Mouse (Mus musculus): ENCODE data around the gene Zbtb34. TPM values are rescaled to one million over a fixed set of nuclear protein-coding genes. Genes with fewer than 3 reads are reported as not detected.

The Zbtb34 gene
- polyA plus RNA-seq (2012; rRNA removed; ENCODE audit: low replicate concordance): 8.7 and 9.7 TPM in 2 replicates

DNA sequence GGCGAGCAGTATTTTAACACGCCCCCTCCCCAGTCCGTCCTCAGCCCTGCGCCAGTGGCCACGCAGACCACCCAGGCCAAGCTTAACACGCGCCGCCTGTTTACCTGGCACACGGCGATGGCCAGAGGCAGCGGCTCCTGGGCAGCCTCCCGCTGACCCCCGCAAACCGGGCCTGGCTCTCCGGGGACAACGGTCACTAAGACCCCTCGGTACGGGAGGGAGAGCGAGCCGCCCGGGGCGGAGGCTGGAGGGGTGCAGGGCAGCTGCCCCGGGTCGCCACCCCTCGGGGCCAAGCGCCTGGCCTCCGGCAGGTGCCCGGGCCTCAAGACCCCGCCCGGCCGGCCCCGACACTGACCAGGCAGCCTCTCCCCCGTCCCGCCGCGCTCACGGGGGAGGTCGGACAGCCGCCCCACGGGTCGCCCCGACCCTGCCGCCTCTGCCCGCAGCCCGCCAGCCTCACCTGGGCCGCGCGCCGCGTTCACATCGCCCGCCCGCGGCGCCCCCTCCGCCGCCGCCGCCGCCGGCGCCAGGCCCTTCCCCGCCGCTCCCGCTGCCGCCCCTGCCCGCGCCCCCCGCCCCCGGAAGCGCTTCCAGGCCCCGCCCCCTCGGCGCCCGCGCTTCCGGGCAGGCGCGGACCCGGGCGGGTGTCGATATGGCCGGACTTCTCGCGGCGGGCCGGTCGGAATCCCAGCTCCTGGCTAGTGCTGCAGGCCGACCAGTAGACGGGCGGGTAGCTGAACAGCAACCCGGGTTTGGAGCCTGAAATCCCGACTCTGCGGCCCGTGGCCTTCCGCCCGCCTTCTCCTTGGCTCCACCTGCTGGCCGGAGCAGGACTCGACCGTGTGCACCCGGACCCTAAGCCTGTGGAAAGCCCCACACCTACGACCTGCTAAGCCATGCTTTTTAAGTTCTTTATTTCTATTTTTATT, at the start of gene Zbtb34:
Gene Zbtb34, minus strand, starts transcription at position 554 of the 929 bp plus-strand sequence.

DNA sequence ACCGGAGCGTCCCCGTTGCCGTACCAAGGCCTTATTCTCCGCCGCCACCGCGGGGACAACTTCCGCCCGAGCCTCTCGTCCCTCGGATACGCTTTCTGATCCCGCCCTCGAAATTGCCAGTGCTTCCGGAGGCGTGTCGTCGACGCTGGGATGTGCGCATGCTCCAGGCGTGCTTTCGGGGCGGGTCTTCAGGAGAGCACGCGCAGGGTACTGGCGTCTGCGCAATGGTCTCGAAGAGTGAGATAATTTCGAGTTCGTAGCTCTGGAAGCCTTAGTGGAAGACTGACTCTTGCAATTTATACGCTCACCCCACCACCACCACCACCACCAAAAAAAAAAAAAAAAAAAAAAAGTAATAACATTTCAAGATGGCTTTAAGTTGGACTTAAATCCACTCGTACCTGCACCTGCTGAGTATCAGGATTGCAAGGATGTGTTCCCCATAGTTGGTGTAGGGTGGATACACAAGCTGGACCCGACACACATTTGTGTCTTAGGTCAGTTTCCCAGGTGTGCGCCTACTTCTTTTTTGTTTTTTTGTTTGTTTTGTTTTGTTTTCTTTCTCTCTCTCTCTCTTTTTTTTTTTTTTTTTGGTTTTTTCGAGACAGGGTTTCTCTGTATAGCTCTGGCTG, 37.5 kb upstream of the Zbtb34 start, which contains the start of gene Zbtb43:
Gene Zbtb43, minus strand, starts transcription at position 94 of the 632 bp plus-strand sequence.

DNA sequence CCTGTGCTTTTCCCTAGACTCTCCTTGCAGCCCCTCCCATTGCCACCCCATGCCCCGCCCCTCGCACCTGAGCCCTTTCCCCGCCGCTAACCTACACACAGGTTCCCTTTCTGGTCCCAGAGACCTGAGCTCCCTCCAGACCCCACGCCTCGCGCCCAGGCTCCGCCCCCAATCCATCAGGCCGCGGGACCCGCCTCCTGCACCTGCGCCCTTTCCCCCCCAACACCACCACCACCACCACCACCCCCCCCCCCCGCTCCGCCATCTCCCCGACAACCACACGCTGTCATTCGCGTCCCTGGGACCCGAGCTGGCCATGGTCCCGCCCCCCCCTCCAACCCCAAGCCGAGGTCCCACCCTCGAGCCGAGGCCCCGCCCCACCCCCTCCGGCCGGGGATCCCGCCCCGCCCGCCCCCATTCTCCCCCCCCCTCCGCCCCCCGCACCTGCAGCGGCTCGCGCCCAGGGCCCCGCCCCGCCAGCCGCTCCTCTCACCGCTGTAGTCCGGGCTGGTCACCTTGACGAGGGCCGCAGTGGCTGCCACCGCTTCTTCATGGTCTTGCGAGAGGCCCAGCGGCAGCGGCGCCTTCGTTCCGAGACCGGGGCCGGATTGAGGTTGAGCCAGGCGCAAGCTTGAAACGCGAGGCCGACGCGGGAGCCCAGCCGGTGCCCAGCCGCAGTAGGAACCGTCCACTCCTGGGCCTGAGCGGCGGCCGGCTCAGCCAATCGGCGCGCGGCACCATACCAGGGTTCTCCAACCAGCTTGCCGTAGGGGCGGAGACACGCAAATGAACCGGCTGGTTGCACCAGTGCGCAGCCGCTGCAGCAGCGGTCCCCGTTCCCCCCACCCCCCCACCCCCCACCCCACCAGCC, 60.1 kb downstream of the Zbtb34 start, which contains the start of gene Ralgps1:
Gene Ralgps1, minus strand, starts transcription at position 710 of the 871 bp plus-strand sequence.

Other genes with a start within 250 kb of the Zbtb34 start
- 223 and 294 TPM in 2 replicates for gene Angptl2, start 215.3 kb downstream of the Zbtb34 start, polyA plus RNA-seq (2012; rRNA removed; ENCODE audit: low replicate concordance)
- gene Ralgps1, start 59.8 kb downstream of the Zbtb34 start, polyA plus RNA-seq (2012; rRNA removed; ENCODE audit: low replicate concordance): 4.7 and 5.5 TPM in 2 replicates
- gene Zbtb43, start 37.2 kb upstream of the Zbtb34 start, polyA plus RNA-seq (2012; rRNA removed; ENCODE audit: low replicate concordance): 7.6 and 11.9 TPM in 2 replicates
- 10.9 and 17.2 TPM in 2 replicates for gene Lmx1b, start 209.2 kb upstream of the Zbtb34 start, polyA plus RNA-seq (2012; rRNA removed; ENCODE audit: low replicate concordance)